Mouse (Mus musculus) lung, adult 2 months (tissue): ENCODE measurements around the gene Ahsg.

Experiments
- CTCF ChIP-seq: fragments of 200-500 bp; IDR thresholded peaks from 2 replicates; pipeline ENCODE4 v1.5.1; 2011; ENCODE audit warnings: mild to moderate bottlenecking, low read length, control low read depth; ENCODE audit not compliant: insufficient read depth
- POLR2A ChIP-seq: fragments of 200-500 bp; IDR thresholded peaks from 2 replicates; pipeline ENCODE4 v1.6.1; 2011; ENCODE audit warnings: low read depth, mild to moderate bottlenecking, control low read depth, low read length, borderline replicate concordance; ENCODE audit errors: extremely low read depth

DNA sequence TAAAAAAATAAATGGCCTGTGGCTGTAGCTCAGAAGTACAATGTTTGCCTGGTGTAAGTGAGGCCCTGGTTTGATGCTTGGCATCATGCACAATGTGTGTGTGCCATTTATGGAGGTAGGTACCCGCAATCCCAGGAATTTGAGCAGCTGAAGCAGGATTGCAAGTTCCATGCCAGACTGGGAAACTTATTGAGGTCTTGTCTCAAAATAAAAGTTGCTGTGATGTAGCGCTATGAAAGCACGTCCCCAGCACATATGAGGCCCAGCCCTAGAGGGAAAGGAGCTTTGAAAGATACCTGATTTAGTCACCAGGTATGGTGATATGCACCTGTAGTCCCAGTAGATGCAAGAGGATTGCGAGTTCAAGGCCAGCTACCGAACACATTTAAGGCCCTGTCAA lies 30.7 kb downstream of the Ahsg start:
- TF ChIP-seq CTCF = no peak
- no peak for TF ChIP-seq POLR2A
